Mouse (Mus musculus): ENCODE results near the gene Polr3gl. TPM values are rescaled to one million over a fixed set of nuclear protein-coding genes. Genes with fewer than 3 reads are reported as not detected.

The Polr3gl gene
- total and polyA plus RNA-seq, 2 experiments from 2014 or later: 10.3 to 37.1 TPM

DNA sequence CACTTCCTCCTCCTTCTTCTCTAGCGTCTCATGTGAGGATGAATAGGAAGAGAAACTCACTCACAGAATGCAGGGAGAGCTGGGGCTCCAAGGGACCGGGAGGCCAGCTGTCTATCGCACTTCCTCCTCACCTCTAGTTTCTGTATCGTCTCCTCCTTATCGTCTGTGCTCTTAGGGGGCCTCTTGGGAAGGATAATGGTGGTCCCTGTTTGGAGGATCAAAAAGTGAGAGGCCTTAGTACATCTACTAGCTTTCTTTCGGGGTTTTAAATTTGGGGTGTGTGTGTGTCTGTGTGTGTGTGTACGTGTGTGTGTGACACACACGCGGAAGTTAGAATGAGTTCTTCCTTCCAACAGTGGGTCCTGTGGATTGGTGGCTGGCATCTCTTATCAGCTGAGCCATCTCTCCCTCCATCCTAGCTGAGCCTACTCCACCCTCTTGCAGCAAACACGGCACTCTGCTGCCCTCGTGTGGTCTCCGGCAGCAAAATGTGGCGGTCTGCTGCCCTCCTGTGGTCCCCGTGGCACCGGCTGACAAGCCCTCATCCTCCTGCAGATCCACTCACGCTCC is 14.0 kb downstream of the Polr3gl start:
- H3K9me3 ChIP-seq (replicated peaks; ENCODE audit: control insufficient read depth, low read length): no peaks in the 10 kb centered on the region
- H3K36me3 ChIP-seq (replicated peaks; ENCODE audit: control insufficient read depth, insufficient read depth, low read length): no peaks in the 10 kb centered on the region
- WGBS: 8% methylated on average over 15 of the region's 16 CpGs
- H3K9ac ChIP-seq (replicated peaks; ENCODE audit: low read depth, low read length): no peak overlapping the region
- TF ChIP-seq EP300 (IDR thresholded peaks at IDR 0.05; ENCODE audit: low read depth) (no peak), CTCF (IDR thresholded peaks at IDR 0.05; ENCODE audit: low read depth) (peak; percentile 100)
- no peak overlapping the region for H3K4me3 ChIP-seq (ENCODE audit: low read depth, low read length)
- ATAC-seq (ENCODE audit: insufficient read depth, low read depth) (peak; percentile 12; the same call in 1 of the 2 replicates), DNase-seq (ENCODE audit: low spot score) (peak; percentile 89)
- H3K27me3 ChIP-seq (ENCODE audit: control insufficient read depth, insufficient read depth, low read length): no peaks in the 10 kb centered on the region
- H3K27ac ChIP-seq (ENCODE audit: low read depth): peak overlapping the region; percentile 99
- H3K4me1 ChIP-seq (ENCODE audit: control insufficient read depth, insufficient read depth): peaks cover 39% of the 10 kb centered on the region
- peak overlapping the region; percentile 46 for H3K4me2 ChIP-seq (ENCODE audit: low read depth, low read length)

DNA sequence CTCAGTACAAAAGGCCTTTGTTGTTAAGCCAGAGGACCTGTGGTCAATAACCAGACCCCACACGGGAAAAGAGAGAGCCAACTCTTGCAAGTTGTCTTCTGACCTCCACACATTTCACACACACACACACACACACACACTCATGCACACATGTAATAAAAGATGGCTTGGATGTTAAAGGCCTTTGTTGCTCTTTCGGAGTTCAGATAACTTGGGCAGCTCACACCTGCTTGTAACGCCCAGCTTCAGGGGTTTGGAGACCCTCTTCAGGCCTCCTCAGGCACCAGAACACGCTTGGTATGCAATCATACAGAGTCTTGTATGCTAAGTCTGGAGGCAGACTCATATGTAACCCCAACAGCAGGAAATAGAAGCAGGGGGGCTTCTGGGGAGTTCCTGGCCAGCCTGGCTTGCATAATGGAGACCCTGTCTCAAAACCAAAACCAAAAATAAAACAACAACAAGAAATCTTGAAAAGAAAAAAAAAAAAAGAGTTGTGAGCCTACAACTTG is 14.7 kb downstream of the Polr3gl start:
- ATAC-seq (ENCODE audit: insufficient read depth, low read depth) (no peak), DNase-seq (ENCODE audit: low spot score) (peak; percentile 4)
- TF ChIP-seq EP300 (IDR thresholded peaks at IDR 0.05; ENCODE audit: low read depth) (no peak), CTCF (IDR thresholded peaks at IDR 0.05; ENCODE audit: low read depth) (no peak)
- H3K9ac ChIP-seq (replicated peaks; ENCODE audit: low read depth, low read length): no peak overlapping the region
- no peak overlapping the region for H3K4me3 ChIP-seq (ENCODE audit: low read depth, low read length)
- H3K36me3 ChIP-seq (replicated peaks; ENCODE audit: control insufficient read depth, insufficient read depth, low read length): no peaks in the 10 kb centered on the region
- no peaks in the 10 kb centered on the region for H3K27me3 ChIP-seq (ENCODE audit: control insufficient read depth, insufficient read depth, low read length)
- H3K4me2 ChIP-seq (ENCODE audit: low read depth, low read length): peak overlapping the region; percentile 1; the same call in 1 of the 2 replicates
- H3K4me1 ChIP-seq (ENCODE audit: control insufficient read depth, insufficient read depth): peaks cover 46% of the 10 kb centered on the region
- 76% methylated on average over 4 of the region's 4 CpGs for WGBS
- no peaks in the 10 kb centered on the region for H3K9me3 ChIP-seq (replicated peaks; ENCODE audit: control insufficient read depth, low read length)
- peak overlapping the region; percentile 99 for H3K27ac ChIP-seq (ENCODE audit: low read depth)

GRCm38 (mm10) chr3:96578561-96579238 is 15.3 kb downstream of the Polr3gl start:
- H3K27ac ChIP-seq (ENCODE audit: low read depth): peak overlapping the region; percentile 99
- no peaks in the 10 kb centered on the region for H3K36me3 ChIP-seq (replicated peaks; ENCODE audit: control insufficient read depth, insufficient read depth, low read length)
- no peak for TF ChIP-seq CTCF (IDR thresholded peaks at IDR 0.05; ENCODE audit: low read depth)
- ATAC-seq (ENCODE audit: insufficient read depth, low read depth) (no peak), DNase-seq (ENCODE audit: low spot score) (peak; percentile 4)
- no peaks in the 10 kb centered on the region for H3K9me3 ChIP-seq (replicated peaks; ENCODE audit: control insufficient read depth, low read length)
- no peaks in the 10 kb centered on the region for H3K27me3 ChIP-seq (ENCODE audit: control insufficient read depth, insufficient read depth, low read length)
- no peak overlapping the region for H3K4me3 ChIP-seq (ENCODE audit: low read depth, low read length)
- H3K4me1 ChIP-seq (ENCODE audit: control insufficient read depth, insufficient read depth): peaks cover 51% of the 10 kb centered on the region
- no peak overlapping the region for H3K4me2 ChIP-seq (ENCODE audit: low read depth, low read length)
- WGBS: 70% methylated on average over 12 of the region's 12 CpGs
- no peak overlapping the region for H3K9ac ChIP-seq (replicated peaks; ENCODE audit: low read depth, low read length)

DNA sequence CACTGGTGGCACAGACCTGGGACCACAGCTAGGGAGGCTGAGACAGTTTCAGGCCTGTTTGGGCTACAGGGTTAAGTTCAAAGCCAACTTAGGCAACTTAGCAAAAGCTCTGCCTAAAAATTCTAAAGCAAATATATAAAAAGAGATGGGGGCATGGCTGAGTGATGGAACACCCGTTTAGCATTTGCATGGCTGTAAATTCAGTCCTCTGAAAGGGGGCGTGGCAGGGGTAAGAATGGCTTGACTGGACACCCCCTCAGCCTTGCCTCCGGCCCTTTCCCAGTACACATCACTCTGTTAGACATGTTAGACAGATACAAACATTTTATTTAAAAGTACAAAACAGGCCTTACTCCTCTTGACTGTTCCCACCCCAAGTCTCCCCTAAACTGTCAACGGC is 16.4 kb downstream of the Polr3gl start:
- no peaks in the 10 kb centered on the region for H3K27me3 ChIP-seq (ENCODE audit: control insufficient read depth, insufficient read depth, low read length)
- TF ChIP-seq EP300 (IDR thresholded peaks at IDR 0.05; ENCODE audit: low read depth): no peak
- no peak for TF ChIP-seq CTCF (IDR thresholded peaks at IDR 0.05; ENCODE audit: low read depth)
- 58% methylated on average over 4 of the region's 4 CpGs for WGBS
- peak overlapping the region; percentile 61 for H3K9ac ChIP-seq (replicated peaks; ENCODE audit: low read depth, low read length)
- H3K9me3 ChIP-seq (replicated peaks; ENCODE audit: control insufficient read depth, low read length): no peaks in the 10 kb centered on the region
- no peaks in the 10 kb centered on the region for H3K36me3 ChIP-seq (replicated peaks; ENCODE audit: control insufficient read depth, insufficient read depth, low read length)
- no peak overlapping the region for H3K4me3 ChIP-seq (ENCODE audit: low read depth, low read length)
- H3K4me1 ChIP-seq (ENCODE audit: control insufficient read depth, insufficient read depth): peaks cover 61% of the 10 kb centered on the region
- DNase-seq (ENCODE audit: low spot score): peak; percentile 12
- ATAC-seq (ENCODE audit: insufficient read depth, low read depth): no peak
- peak overlapping the region; percentile 99 for H3K27ac ChIP-seq (ENCODE audit: low read depth)
- H3K4me2 ChIP-seq (ENCODE audit: low read depth, low read length): peak overlapping the region; percentile 40

DNA sequence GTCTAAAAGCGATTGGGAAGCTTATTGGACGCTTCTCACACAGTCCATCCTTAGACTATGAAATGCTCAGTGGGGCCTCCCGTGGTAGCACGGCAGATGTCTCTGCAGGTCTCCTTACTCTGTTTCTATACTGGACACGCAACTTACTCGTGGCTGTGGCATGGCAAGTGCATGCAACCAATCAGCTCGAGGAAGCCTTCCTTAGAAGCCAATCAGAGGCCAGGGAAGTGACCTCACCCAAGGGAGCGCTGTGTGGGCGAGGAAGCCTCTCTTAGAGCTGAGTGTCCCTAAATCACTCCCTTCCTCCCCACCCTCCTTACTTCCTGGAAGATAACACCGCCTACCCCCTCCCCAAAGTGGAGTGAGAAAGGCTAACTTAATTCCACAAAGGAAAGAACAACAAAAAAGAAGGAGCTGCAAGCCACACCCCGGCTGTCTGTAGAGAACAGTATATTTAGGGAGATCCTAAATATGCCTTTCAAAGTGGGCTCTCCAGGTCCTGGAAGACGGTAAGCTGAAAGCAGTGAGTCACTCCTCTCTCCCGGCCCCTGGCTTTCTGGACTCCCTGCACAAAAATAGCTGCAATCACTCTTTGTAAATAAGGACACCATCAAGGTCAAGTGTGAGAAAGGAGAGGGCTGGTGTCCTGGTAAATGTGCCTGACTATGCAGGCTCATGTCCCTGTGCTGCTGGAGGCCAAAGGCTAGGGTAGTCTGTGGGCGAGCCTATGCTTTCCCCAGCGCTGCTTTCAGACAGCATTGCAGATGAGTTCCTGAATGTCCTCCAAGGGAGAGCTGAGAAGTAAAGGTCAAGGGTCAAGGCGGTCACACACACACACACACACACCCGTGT is 17.1 kb downstream of the Polr3gl start, which contains the start of gene Gm16253:
Gene Gm16253 (plus strand): TSS at position 295 of the 852 bp plus-strand sequence.
- DNase-seq (ENCODE audit: low spot score) (peak; percentile 98), ATAC-seq (ENCODE audit: insufficient read depth, low read depth) (peak; percentile 87)
- peak within 1 kb of the TSS; percentile 6 for H3K4me3 ChIP-seq (ENCODE audit: low read depth, low read length)
- WGBS: 6% methylated on average over 17 of the region's 17 CpGs
- no peaks in the 10 kb centered on the region for H3K9me3 ChIP-seq (replicated peaks; ENCODE audit: control insufficient read depth, low read length)
- peak within 1 kb of the TSS; percentile 40 for H3K4me2 ChIP-seq (ENCODE audit: low read depth, low read length)
- no peaks in the 10 kb centered on the region for H3K27me3 ChIP-seq (ENCODE audit: control insufficient read depth, insufficient read depth, low read length)
- H3K36me3 ChIP-seq (replicated peaks; ENCODE audit: control insufficient read depth, insufficient read depth, low read length): no peaks in the 10 kb centered on the region
- peaks cover 68% of the 10 kb centered on the region for H3K4me1 ChIP-seq (ENCODE audit: control insufficient read depth, insufficient read depth)
- H3K27ac ChIP-seq (ENCODE audit: low read depth): peak within 1 kb of the TSS; percentile 99
- H3K9ac ChIP-seq (replicated peaks; ENCODE audit: low read depth, low read length): peak within 1 kb of the TSS; percentile 61
- TF ChIP-seq CTCF (IDR thresholded peaks at IDR 0.05; ENCODE audit: low read depth) (peak; percentile 32), EP300 (IDR thresholded peaks at IDR 0.05; ENCODE audit: low read depth) (0 out of 2 replicates have a peak, but pooled peaks have one; percentile 67)
